Mouse (Mus musculus): ENCODE measurements around the gene Foxr1.
A peak's percentile ranks its signal among the peaks of the same experiment; 100 is the strongest.
"Not testable (repeated sequence)": the region's sequence is repeated elsewhere in the genome, so short reads cannot be mapped to it uniquely, and the experiment has no call there.

The Foxr1 gene

DNA sequence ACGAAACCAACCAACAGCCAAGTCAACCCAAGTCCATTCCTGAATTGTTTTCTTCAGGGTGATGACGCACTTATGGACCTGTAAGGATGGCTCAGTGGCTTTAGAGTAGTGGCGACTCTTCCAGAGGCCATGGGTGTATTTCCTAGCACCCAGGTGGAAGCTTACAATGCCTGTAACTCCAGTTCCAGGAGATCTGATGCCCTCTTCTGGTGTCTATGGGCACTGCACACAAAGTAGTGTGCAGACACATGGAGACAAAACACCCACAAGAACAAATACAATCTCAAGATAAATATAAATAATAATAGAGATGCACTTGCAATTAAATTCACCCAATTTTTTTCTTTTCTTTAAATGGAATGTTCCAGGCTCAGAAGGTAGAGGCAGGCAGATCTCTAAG, 35.0 kb upstream of the Foxr1 start:
- peak; percentile 29 for DNase-seq

DNA sequence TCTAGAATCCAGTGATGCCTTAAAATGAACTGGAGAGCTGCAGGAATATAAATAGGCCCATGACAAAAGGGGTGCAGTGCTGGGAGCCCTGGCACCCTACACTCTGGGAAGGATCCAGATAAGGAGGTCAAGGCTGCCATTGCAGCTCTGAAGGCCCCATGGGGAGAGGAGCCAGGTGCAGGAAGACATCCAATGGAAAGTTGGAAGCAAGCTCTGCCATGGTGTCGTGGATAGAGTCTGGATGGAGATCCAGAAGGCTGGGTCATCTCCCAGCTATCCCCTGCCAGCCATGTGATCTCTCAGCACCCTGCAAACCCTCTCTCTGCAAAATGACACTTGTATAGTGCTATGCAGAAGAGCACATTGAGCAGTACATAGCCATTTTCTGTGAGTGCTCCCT, 33.4 kb upstream of the Foxr1 start:
- DNase-seq = peak; percentile 38

DNA sequence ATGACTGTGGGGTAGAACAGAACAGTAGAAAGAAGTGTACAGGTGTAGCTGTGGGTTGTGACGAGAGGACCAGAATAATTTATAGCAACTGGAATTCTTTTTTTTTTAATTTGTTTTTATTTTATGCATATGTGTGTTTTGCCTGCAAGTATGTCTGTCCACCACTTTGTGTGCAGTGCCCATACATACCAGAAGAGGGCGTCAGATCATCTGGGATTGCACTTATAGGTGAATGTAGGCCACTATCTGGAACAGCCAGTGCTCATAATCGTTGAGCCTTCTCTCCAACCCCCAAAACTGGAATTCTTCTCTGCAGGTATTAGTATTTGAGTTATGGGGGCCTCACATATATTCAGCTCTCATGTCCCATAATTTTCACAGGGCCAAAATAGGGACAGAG, 32.2 kb upstream of the Foxr1 start:
- peak; percentile 22 for DNase-seq

DNA sequence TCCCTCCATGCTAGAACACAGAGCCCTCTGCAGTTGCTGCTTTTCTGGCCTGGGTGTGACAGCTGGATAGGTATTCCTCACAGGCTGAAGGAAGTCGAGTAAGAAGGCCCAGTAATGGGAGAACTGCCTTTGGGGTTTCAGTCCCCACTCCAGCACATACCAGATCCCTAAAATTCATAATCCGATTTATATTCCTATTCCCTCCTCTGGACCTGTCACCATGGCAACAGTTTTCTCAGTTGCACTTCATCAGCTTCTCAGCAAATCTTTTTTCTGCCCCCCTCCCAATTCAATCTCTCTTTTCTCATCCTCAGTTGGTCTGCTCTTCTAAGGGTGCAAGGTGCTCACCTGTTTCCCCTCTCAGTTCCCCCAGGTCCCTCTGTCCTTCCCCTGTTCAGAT, 27.9 kb upstream of the Foxr1 start:
- no peak for DNase-seq

DNA sequence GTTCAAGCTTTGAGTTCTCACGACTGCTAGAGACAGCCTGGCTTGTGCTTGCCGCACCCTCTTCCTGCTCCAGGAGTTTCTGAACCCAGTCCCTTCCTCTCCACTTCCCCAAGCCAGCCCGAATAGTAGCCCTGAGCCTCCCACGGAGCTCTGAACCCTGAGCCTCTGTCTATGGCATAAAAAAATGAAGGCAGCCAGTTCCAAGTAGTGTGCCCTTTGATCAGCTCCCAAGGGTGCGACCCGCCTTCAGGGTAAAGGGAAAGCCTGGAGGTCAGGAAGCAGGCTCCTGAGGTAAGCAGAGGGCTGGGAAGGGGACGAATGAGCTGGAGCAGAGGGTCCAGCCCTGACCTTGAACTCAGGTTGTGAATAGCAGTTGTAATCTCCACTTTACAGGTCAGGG, 27.3 kb upstream of the Foxr1 start:
- no peak for DNase-seq

DNA sequence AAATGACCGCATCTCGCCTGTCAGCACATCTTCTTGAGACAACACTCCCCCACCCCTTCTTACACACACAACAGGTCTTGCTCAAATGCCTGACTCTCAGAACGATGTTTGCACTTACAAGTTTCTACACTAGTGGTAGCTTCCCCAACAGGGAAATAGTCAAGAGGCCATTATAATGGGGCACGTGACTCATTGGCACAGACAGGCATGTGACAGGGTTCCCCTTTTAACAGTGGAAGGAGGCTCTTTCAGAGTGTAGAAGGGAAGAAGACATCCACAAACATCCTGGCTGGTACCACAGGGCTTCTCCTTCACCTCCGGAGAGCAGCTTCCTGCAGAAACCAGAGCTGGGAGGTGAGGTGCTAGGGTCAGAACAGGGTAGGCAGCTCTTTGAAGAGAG, 21.0 kb upstream of the Foxr1 start:
- DNase-seq = no peak

DNA sequence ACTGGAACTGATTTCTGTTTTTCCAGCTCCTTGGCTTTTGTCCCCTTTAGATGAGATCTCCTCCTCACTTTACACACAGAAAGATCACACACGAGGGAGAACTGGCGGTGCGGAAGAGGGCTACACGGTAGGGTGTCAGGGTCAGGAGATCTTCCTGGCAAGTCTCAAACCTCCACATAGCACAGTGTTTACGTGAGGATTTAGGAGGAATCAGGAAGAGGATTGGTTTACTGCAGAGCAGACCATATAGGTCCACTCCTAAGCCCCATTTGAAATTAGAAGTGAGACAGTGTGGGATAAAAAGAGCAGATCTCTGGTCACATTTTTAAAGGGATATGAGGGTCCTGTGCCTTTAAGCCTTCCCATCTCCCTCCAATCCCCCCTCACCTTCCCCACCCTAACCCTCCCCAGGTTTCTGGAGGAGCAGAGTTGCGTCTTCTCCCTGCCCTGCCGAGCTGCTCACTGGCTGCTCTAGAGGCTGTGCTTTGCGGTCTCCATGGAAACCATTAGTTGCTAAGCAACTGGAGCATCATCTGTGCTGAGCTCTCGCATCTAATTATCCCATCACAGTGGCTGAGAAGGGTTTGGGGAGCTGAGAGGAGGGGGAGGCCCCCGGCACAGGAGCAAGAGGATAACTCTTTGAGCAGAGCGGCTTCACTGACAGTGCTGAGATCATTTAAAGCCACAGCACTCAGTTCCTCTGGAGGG, 16.3 kb upstream of the Foxr1 start:
- peak; percentile 37 for DNase-seq

DNA sequence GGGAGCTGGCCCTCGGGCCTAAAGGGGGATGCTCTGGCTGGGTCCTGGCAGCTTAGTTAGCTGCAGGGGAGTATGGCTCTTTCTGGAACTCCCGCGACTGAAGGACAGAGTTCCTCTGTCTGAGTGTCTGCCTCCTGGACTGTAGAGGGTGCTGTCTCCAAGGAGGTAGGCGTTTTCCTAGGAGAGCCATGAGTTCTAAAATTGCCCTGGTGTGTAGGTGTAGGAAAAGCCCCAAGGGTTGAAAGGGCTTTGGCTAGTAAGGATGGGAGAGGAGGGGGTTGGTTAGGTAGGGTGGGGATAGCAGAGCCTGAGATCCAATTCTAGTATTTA, 13.9 kb upstream of the Foxr1 start, which contains the start of gene Upk2:
Gene Upk2, minus strand, starts transcription at position 86 of the 330 bp plus-strand sequence.
- DNase-seq = no peak

DNA sequence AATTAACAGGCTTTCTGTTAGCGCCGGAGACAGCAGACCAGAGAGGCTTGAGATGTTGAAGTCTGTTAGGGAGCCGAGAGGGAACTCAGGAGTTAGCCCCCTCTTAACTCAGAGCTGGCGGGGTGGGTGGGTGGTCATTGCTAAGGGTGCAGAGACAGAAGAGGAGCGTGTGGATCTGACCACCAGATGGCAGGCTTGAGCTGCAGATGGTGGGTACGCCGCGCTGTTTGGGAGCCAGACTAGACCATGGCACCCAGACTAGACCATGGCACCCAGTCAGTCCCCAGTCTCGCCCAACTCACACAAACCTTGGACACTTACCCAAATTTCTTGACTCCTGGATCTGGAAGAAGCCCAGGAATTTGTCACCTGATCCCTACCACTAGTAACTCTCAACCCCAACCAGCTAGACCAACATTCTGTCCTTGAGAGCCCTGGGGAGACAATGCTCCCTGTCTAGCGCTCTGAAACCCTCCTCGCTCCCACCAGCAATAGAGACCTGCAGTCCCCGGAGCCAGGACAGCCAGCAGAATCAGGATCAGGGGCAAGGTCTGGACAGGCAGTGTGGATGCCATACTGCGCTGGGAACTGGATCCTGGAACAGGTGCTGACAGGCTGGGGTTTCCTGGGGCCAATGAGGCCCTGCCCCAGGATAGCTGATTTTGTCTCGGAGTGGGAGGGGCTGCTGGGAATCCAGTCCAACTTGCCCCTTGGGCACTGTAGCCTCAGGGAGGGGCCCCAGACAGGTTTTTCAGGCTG, 13.4 kb upstream of the Foxr1 start:
- DNase-seq = peak; percentile 70

DNA sequence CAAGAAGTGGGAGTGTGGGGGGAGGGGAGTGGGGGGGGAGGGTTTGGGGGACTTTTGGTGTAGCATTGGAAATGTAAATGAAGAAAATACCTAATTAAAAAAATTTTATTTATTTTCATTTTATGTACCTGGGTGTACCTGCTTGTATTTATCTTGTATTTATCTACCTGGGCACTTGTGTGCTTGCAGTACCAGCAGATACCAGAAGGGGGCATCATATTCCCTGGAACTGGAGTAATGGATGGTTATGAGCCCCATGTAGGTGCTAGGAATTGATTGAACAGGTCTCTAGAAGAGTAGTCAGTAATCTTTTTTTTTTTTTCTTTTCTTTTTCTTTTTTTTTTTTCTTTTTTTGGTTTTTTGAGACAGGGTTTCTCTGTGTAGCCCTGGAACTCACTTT, 9.5 kb upstream of the Foxr1 start:
- no peak for DNase-seq

DNA sequence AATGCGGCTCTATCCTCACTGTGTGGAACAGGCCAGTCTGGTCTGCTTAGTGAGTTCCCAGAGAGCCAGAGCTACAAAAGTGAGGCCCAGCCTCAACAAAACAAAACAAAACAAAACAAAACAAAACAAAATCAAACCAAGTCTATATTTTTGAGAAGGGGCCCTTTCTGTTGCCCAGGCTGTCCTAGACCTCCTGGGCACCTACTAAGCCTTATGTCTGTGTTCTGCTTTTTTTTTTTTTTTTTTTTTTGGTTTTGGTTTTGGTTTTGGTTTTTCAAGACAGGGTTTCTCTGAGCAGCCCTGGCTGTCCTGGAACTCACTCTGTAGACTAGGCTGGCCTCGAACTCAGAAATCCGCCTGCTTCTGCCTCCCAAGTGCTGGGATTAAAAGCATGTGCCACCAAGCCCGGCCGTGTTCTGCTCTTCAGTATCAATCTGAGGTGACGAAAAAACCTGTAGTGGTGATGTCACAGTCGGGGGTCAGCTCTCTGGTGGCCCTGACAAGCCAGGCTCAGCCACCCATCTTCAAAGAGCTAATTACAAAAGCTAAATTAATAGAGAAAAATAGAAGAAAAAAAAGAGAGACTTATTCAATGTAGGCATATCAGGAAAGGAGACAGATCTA, 3.6 kb upstream of the Foxr1 start:
- DNase-seq = not testable (repeated sequence)

DNA sequence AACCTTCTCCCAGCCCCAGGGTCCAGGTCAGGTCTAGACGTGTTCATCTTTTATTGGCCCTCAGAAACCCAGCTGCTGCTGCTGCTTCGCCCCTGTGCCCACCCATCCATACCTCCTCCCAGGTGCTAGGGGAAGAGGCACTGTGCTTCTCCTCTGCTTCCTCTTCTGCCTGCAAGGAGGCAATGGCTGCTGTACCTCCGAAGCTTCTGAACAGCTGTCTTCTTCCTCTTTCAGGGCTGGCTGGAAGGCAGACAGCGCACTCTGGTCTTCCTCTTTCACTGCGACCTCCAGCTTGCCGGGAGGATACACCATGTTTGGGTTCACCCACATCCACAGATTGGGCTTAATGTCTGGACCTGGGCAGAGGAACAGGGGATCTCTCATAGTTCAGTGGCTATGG, 5.2 kb downstream of the Foxr1 start:
- no peak for DNase-seq

DNA sequence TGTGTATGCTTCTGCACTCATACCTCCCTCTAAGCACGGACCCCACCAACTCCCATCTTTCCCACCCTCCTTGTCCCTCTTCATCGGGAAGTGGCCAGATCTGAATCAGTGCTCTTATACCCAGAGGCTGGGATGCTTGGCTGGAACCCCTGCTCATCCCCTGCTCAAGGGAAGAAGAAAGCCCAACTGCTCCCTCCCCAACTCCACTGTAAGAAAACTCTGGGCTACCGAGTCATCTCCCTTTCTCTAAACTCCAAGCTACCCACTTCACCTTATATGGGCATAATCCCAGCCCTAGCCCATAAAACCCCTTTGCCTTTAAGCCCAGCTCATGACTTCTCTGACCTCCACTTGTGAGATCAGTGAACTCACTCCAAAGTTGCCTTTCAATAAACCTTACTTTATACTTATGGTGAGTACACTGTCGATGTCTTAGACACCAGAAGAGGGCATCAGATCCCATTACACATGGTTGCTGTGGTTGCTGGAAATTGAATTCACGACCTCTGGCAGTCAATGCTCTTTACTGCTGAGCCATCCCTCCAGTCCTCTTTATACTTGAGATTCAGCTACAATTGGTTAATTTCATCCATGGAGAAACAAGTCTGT, 8.3 kb downstream of the Foxr1 start:
- no peak for DNase-seq

DNA sequence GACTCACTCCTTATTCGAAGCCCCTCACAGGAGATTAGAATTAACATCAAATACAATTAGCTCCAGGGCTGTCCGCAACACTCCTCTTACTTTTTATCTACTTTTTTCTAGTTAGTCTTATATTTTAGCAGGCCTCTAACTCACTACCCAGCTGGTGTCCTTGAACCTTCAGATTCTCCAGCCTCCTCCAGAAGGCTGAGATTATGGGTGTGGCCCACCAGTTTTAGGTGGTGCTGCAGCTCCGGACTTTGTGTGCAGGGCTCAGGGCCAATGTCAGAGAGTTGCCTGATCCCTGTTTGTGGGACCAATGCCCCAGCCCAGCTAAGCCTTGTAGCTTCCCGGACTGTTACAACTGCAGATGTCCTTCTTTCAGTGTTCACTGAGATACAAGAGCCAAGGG, 17.4 kb downstream of the Foxr1 start:
- DNase-seq = no peak

DNA sequence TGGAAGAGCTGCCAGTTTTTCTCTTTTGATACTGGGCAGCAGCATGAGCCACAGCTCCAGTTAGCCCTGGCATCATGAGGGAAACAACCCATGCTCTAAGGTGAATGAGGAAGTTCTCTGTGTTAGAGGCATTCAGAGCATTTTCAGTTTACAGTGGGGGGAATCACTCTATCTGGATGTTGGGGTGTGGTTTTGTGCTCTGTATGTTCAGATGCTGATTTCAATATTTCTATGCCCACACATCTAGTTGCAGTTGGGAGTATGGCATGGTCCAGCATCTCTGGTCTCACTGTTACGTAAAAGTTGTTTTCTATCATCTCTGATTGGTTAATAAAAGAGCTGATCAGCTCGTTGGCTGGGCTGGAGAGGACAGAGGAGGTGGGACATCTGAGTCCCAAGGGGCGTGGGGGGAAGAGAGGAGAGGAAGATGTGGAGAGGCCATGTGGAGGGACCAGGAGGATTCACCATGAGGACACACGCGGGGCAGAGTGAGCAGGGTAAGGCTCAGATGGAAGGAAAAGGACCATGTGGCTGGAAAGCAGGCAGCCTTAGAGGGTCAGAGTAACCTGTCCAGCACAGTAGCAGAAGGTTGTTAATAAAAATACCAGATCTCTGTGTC, 20.5 kb downstream of the Foxr1 start:
- no peak for DNase-seq

DNA sequence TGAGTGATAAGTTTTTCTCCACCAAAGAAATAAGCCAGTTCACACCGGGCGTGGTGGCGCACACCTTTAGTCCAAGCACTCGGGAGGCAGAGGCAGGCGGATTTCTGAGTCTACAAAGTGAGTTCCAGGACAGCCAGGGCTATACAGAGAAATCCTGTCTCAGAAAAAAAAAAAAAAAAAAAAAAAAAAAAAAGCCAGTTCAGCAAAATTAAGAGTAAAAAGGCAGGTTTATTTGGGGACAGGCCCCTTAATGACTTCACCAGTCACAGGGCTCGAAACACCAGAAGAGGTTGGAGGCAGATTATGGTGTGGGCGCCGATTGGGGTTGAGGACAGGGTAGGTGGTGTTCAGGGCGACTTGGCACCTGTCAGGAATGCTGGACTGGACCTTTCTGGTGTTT, 21.2 kb downstream of the Foxr1 start:
- peak; percentile 33 for DNase-seq

DNA sequence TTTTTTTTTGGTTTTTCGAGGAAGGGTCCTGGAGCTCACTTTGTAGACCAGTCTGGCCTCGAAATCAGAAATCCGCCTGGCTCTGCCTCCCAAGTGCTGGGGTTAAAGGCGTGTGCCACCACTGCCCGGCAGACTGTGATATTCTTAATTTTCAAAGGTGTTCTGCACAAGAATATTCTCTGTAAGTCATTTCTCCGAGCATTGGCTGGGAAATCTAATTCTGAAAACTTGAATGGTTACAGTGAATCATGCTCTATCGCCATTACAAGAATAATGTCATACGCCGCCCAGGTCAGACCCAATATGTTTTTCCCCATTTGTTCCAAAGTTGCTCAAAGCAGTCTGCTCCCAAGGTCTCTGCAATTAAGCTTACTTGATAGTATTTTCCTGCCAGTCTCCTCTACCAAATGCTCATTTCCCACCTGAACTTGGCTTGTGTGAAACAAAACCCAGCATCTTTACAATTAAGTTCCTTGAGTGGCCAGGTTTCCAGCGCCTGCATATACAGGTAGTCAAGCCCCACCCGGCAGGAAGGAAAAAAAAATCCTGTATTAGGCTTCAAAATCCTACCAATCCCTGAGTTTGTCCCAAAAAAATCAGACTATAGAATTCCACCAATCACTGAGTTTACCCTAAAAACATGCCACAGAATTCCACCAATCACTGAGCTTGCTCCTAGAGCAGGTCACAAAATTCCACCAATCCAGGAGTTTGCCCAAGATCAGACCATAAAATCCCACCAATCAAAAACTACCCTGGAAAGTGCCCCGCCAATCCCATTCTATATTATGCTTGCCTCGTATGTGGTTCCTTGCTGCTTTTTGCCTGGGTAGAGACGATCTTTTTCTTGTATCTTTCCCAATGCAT, 22.2 kb downstream of the Foxr1 start, which contains the start of gene Ccdc84:
Gene Ccdc84, minus strand, starts transcription at position 51 of the 867 bp plus-strand sequence.
- DNase-seq = peak; percentile 49

DNA sequence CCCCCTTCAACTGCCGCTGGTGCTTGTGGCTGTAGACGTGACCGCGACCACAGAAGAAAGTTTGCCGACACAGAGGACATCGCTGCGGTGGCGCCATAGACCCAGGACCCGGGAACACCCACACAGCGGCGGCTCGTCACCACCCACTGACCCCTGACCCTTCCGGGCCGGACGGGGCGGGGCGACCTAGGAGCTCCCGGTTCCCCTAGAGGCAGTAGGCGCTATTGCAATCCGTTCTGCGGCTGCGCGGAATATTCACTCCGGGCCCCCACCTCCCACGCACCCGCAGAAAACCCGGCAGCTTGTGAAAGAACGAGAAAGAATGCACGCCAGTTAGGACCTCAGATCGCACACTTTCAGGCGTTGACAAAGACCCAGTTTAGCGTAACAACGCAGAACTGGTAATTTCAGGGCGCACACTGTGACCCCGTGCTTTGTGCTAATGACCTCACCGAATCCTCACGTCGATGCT, 23.0 kb downstream of the Foxr1 start:
- DNase-seq = peak; percentile 93

DNA sequence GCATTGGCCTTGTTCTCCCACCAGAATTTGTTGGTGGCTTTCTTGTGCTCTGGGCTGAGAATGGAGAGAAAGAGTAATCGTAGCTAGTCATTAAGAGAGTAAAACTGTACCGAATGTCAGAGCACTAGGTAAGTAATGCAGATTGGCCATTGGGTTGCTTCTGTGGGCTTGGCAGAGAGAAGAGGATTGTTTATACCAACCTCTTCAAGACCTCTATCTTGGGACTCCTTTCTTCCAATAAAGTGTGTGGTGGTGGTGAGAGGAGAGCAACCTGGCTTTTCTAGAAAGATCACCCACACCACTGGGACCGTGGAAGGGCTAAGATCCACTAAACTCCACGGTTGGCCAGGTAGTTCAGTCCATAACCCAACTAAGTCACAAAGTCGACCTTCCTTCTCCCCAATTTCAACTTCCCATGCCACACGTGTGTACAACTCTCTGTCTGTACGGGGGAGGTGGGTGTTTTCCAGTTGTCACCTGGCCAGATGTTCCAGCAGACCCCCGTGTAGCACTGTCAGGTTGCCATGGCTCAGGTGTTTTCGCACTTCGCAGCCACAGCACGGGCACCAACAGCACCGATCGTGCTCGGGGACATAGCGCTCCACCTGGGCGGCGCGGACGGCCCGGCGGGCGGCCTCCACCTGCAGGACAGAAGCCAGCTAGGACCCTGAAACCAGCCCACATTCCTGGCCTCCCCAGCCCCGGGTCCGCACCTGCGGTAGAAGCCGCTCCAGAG, 23.6 kb downstream of the Foxr1 start:
- no peak for DNase-seq

DNA sequence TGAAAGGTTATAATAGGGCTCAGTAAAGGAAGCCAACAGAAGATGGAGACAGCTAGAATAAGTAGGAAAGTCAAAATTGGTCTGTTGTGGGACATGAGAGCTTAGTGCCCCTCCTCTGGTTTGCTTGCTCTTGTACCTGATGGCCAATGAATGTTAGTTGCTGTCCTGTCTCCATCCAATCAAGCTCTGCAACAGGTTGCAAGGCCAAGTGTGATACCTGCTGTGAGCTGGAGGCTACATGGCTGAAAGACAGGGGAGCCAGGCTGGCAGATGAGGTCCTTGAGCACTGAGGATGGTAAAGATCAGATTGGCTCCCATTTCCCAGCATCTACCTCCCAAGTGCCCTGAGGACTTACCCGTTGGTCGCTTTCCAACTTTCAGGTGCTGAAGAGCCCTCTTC, 28.2 kb downstream of the Foxr1 start:
- peak; percentile 36 for DNase-seq

DNA sequence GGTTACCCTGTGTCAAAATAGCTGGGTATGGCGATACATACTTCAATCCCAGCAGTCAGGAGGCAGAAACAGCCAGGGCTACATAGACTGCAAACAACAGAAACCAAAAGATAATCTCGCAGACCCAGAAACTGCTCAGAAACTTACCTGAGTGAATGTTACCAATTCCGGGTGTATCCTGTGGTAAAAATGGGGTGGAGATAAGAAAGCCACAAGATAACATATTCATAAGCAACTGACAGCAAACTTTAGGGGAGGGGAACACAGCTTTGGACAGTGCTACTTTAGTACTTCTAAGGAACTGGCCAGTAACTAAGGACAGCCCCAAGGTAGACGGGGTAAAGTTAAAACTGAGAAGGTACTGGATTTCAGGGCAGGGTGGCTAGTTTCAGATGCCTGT, 28.6 kb downstream of the Foxr1 start:
- DNase-seq = no peak

Data from cerebellum, adult 11-12 months (tissue).